Mouse (Mus musculus): ENCODE measurements at regions not wholly inside any gene's neighbourhood (a gene's known extent, or its start where the extent isn't known, plus 50 kb on each side); places are given as distances from the start of the nearest gene placed in this dataset.
"Not testable (repeated sequence)": the region's sequence is repeated elsewhere in the genome, so short reads cannot be mapped to it uniquely, and the experiment has no call there.

DNA sequence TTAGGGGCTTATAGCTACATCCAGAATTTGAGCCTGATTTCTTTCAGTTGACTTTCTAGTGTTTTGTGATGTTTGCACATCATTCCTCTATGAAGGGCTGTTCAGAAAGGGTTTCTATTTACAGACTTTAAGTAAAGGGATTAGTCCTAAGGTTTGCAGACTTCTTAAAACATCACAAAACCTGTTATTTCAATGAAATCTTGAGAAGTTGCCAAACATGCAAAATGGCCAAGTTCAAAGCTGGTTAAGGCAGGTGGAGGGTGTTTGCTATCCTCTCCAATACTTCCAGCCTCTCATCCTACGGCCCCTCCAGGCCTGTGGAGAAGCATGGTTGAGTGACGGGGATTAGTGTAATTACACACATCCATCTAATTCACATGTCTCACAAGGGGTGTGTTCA, 136.6 kb downstream of the Phlda1 start:
- no peak overlapping the region for H3K27ac ChIP-seq (ENCODE audit: low read length)
- no peaks in the 10 kb centered on the region for H3K9me3 ChIP-seq (replicated peaks; ENCODE audit: control insufficient read depth, low read length)
- no peak overlapping the region for H3K4me3 ChIP-seq (ENCODE audit: low read depth, low read length)
- no peak for ATAC-seq (ENCODE audit: low read depth)
- no peak overlapping the region for H3K4me2 ChIP-seq (ENCODE audit: low read depth, low read length)
- no peaks in the 10 kb centered on the region for H3K36me3 ChIP-seq (ENCODE audit: control insufficient read depth, insufficient read depth)
- H3K27me3 ChIP-seq (ENCODE audit: control insufficient read depth, insufficient read depth, low read depth, low read length), result no peaks in the 10 kb centered on the region
- WGBS (ENCODE audit: insufficient replicate concordance), result 71% methylated on average over 2 of the region's 2 CpGs
- no peak overlapping the region for H3K9ac ChIP-seq (ENCODE audit: low read depth, low read length)
- H3K4me1 ChIP-seq (ENCODE audit: control insufficient read depth, low read depth, low read length), result no peaks in the 10 kb centered on the region

DNA sequence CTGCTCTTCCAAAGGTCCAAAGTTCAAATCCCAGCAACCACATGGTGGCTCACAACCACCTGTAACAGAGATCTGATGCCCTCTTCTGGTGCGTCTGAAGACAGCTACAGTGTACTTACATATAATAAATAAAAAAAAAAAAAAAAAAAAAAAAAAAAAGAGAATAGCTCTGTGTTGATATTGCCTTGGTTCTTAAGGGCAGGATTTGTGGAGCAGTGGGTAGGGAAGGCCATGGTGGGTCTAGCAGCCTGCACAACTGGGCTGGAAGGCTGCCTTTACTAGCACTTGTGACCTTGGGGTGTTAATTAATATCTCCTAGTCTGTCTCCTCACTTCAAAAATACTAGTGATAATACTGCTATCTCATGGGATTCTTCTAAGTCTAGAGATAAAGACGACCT, 147.7 kb downstream of the Phlda1 start:
- 25% methylated on average over 1 of the region's 2 CpGs for WGBS (ENCODE audit: insufficient replicate concordance)
- H3K9ac ChIP-seq (ENCODE audit: low read depth, low read length); H3K27me3 ChIP-seq (ENCODE audit: control insufficient read depth, insufficient read depth, low read depth, low read length); H3K27ac ChIP-seq (ENCODE audit: low read length); H3K4me1 ChIP-seq (ENCODE audit: control insufficient read depth, low read depth, low read length); H3K36me3 ChIP-seq (ENCODE audit: control insufficient read depth, insufficient read depth); H3K9me3 ChIP-seq (replicated peaks; ENCODE audit: control insufficient read depth, low read length); H3K4me3 ChIP-seq (ENCODE audit: low read depth, low read length); ATAC-seq (ENCODE audit: low read depth); H3K4me2 ChIP-seq (ENCODE audit: low read depth, low read length): not testable (repeated sequence)

DNA sequence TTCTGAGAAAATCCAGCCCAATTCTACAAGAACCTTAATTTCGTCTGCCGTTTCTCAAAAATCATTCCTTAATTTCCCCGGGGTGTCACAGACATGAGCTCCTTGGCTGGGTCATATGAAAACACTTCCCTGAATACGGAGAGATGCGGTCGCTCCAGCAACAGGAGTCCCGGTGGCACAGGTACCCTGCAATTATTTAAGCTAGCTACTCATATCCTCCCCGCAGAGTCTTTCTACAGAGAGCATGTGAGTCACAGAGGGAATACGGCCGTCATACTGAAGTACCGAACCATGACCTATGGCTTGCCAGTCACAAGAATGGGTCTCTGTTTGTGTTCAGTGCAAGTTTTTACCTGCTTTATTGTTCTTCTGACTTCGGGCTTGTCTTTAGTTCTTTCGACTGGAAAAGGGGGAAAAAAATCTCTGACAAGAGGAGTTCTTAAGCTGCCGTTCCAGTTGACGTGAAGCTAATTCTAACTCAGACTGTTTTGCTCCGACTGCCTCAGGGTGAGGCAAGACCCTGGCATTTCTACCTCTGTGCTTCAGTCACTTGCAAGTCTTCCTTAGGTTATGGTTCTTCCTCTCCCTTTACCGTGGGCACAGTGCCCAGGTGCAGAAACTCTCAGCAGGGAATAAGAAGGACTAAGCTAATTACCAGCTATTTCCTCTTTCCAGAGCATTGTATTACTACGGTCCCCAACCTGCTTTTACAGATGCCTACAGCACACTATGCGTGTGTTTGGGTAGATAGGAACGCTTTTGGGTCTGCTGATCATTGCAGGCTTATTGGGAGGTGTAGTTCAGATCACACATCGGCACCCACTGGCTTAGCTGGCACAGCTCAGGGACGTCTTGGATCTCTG, 148.5 kb downstream of the Phlda1 start:
- no peak overlapping the region for H3K4me3 ChIP-seq (ENCODE audit: low read depth, low read length)
- no peaks in the 10 kb centered on the region for H3K27me3 ChIP-seq (ENCODE audit: control insufficient read depth, insufficient read depth, low read depth, low read length)
- no peak for ATAC-seq (ENCODE audit: low read depth)
- no peaks in the 10 kb centered on the region for H3K9me3 ChIP-seq (replicated peaks; ENCODE audit: control insufficient read depth, low read length)
- H3K36me3 ChIP-seq (ENCODE audit: control insufficient read depth, insufficient read depth), result no peaks in the 10 kb centered on the region
- no peak overlapping the region for H3K27ac ChIP-seq (ENCODE audit: low read length)
- H3K4me1 ChIP-seq (ENCODE audit: control insufficient read depth, low read depth, low read length), result no peaks in the 10 kb centered on the region
- WGBS (ENCODE audit: insufficient replicate concordance), result 71% methylated on average over 22 of the region's 22 CpGs
- H3K9ac ChIP-seq (ENCODE audit: low read depth, low read length), result no peak overlapping the region
- H3K4me2 ChIP-seq (ENCODE audit: low read depth, low read length), result no peak overlapping the region

DNA sequence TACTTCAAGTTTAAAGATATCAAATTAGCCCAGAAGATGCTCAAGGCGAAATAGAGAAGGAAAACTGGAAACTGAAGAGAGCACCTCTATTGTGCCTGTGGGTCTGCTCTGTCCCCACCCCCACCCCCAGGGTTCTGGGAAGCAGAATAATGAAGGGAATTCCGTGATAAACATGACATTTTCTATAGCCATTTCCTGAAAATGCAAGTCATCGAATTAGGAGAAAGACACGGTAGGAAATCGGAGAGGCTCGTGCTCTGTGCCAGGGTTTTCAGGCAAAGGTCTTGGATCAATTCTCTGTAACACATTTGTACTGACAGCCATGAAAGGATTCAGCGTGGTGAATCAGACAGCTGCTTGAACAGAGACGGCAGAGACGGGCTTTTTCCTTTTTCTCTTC, 152.7 kb downstream of the Phlda1 start:
- ATAC-seq (ENCODE audit: low read depth), result no peak
- 57% methylated on average over 9 of the region's 9 CpGs for whole genome bisulfite sequencing (ENCODE audit: insufficient replicate concordance)
- no peak overlapping the region for H3K4me2 ChIP-seq (ENCODE audit: low read depth, low read length)
- H3K9me3 ChIP-seq (replicated peaks; ENCODE audit: control insufficient read depth, low read length), result no peaks in the 10 kb centered on the region
- H3K4me1 ChIP-seq (ENCODE audit: control insufficient read depth, low read depth, low read length), result no peaks in the 10 kb centered on the region
- H3K4me3 ChIP-seq (ENCODE audit: low read depth, low read length), result no peak overlapping the region
- H3K27ac ChIP-seq (ENCODE audit: low read length), result no peak overlapping the region
- no peaks in the 10 kb centered on the region for H3K27me3 ChIP-seq (ENCODE audit: control insufficient read depth, insufficient read depth, low read depth, low read length)
- no peaks in the 10 kb centered on the region for H3K36me3 ChIP-seq (ENCODE audit: control insufficient read depth, insufficient read depth)
- H3K9ac ChIP-seq (ENCODE audit: low read depth, low read length), result no peak overlapping the region

DNA sequence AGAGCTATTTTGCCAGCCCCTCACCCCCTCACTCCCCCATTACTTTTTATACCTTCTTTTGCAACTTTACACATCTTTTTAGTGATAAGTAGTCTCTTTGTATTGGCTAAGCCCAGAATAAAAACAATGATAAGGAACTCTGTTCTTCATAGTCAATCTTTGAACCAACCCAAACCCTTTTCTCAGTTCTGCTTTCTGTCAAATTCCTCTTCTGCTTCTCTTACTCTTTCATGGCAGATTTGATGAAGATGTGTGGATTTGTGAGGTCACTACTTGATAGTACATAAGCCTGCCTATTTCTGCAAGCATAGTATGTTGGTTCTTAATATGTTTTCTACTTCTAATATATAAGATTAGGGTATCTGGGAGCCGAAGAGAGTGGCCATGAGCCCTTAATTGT, 156.6 kb downstream of the Phlda1 start:
- Histone ChIP-seq H3K4me3 (ENCODE audit: low read depth, low read length) (no peak overlapping the region), H3K27ac (ENCODE audit: low read length) (no peak overlapping the region), H3K27me3 (ENCODE audit: control insufficient read depth, insufficient read depth, low read depth, low read length) (no peaks in the 10 kb centered on the region), H3K4me2 (ENCODE audit: low read depth, low read length) (no peak overlapping the region), H3K9me3 (replicated peaks; ENCODE audit: control insufficient read depth, low read length) (no peaks in the 10 kb centered on the region), H3K9ac (ENCODE audit: low read depth, low read length) (no peak overlapping the region), H3K4me1 (ENCODE audit: control insufficient read depth, low read depth, low read length) (no peaks in the 10 kb centered on the region), H3K36me3 (ENCODE audit: control insufficient read depth, insufficient read depth) (no peaks in the 10 kb centered on the region)
- 42% methylated on average over 1 of the region's 1 CpGs for WGBS (ENCODE audit: insufficient replicate concordance)
- ATAC-seq (ENCODE audit: low read depth), result no peak

DNA sequence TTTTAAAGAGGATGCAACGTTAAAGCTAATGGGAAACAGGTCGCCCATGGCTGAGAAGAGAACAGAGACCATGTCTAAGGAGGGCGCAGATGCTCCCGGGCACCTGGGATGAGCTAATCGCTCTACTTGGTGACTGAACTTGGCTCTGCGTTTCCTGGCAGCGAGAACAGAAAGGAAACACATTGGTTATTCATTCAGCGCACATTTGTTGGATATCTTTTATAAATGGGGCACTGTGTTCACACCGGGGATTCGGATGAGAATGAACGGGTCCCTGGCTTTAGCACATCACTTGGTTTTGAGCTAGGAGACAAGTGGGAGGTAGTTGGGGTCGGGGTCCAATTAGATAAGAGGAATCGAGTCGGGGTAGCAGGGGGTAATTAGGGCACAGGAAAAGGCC, 159.7 kb downstream of the Phlda1 start:
- H3K4me3 ChIP-seq (ENCODE audit: low read depth, low read length), result no peak overlapping the region
- no peak for ATAC-seq (ENCODE audit: low read depth)
- H3K4me2 ChIP-seq (ENCODE audit: low read depth, low read length), result no peak overlapping the region
- no peaks in the 10 kb centered on the region for H3K36me3 ChIP-seq (ENCODE audit: control insufficient read depth, insufficient read depth)
- no peaks in the 10 kb centered on the region for H3K27me3 ChIP-seq (ENCODE audit: control insufficient read depth, insufficient read depth, low read depth, low read length)
- no peaks in the 10 kb centered on the region for H3K4me1 ChIP-seq (ENCODE audit: control insufficient read depth, low read depth, low read length)
- whole genome bisulfite sequencing (ENCODE audit: insufficient replicate concordance), result 68% methylated on average over 14 of the region's 14 CpGs
- H3K9me3 ChIP-seq (replicated peaks; ENCODE audit: control insufficient read depth, low read length), result no peaks in the 10 kb centered on the region
- no peak overlapping the region for H3K9ac ChIP-seq (ENCODE audit: low read depth, low read length)
- H3K27ac ChIP-seq (ENCODE audit: low read length), result no peak overlapping the region

DNA sequence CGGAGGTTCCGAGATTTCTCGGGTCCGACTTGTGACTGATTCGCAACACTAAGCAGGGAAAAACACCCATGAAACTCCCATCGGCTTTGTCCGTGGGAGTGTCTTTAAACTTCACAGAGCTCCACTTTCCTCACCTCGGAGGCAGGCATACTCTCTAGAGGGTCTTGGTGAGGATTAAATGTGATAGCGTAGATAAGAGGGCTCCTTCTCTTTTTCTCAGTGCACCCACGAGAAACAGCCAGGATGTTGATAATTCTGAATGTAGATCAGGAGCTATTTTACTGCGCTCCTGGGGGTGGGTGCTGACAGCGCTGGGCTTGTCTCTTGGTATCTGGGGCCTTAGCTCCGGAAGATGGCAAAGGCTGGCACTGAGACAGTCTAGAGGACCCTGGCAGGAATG, 160.9 kb downstream of the Phlda1 start:
- Histone ChIP-seq H3K4me3 (ENCODE audit: low read depth, low read length) (no peak overlapping the region), H3K27ac (ENCODE audit: low read length) (no peak overlapping the region), H3K9ac (ENCODE audit: low read depth, low read length) (no peak overlapping the region), H3K4me2 (ENCODE audit: low read depth, low read length) (no peak overlapping the region), H3K9me3 (replicated peaks; ENCODE audit: control insufficient read depth, low read length) (no peaks in the 10 kb centered on the region), H3K36me3 (ENCODE audit: control insufficient read depth, insufficient read depth) (no peaks in the 10 kb centered on the region), H3K4me1 (ENCODE audit: control insufficient read depth, low read depth, low read length) (no peaks in the 10 kb centered on the region), H3K27me3 (ENCODE audit: control insufficient read depth, insufficient read depth, low read depth, low read length) (no peaks in the 10 kb centered on the region)
- ATAC-seq (ENCODE audit: low read depth), result no peak
- 61% methylated on average over 13 of the region's 13 CpGs for WGBS (ENCODE audit: insufficient replicate concordance)

DNA sequence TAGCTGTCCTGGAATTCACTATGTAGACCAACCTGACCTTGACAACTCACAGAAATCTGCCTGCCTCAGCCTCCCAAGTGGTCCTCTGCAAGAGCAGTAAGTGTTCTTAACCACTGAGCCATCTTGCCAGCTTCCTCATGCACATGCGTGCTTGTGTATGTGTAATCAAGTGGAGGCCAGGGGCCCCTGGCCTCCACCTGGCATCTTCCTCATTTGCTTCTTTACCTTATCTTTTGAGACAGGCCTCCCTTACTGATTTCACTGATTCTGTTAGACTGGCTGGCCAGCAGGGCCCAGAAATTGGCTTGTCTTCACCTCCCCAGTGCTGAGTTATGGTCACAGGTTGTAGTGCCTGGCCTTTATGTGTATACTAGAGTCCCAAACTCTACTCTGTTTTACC, 162.6 kb downstream of the Phlda1 start:
- Histone ChIP-seq H3K4me1 (ENCODE audit: control insufficient read depth, low read depth, low read length) (no peaks in the 10 kb centered on the region), H3K4me2 (ENCODE audit: low read depth, low read length) (no peak overlapping the region), H3K27me3 (ENCODE audit: control insufficient read depth, insufficient read depth, low read depth, low read length) (no peaks in the 10 kb centered on the region), H3K27ac (ENCODE audit: low read length) (no peak overlapping the region), H3K36me3 (ENCODE audit: control insufficient read depth, insufficient read depth) (no peaks in the 10 kb centered on the region), H3K9ac (ENCODE audit: low read depth, low read length) (no peak overlapping the region), H3K9me3 (replicated peaks; ENCODE audit: control insufficient read depth, low read length) (no peaks in the 10 kb centered on the region), H3K4me3 (ENCODE audit: low read depth, low read length) (no peak overlapping the region)
- 13% methylated on average over 1 of the region's 1 CpGs for WGBS (ENCODE audit: insufficient replicate concordance)
- peak; percentile 47 for ATAC-seq (ENCODE audit: low read depth)

DNA sequence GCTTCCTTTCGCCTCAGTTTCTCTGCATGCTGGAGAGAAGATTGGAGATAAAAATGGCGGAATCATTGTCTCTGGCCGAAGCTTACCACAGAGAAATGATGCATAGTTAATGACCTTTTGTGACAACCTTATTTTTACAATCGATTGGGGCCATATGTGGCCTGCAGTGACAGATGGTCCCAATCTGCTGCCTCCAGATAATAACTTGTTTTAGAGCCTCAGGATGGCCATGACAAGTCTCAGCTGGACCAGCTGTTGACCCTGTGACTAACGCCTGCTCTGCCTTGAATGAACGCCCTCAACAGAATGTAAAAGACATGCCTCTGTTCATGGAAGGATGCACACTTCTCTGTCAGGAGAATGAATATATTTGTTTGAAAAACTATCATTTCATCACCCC, 163.6 kb downstream of the Phlda1 start:
- H3K36me3 ChIP-seq (ENCODE audit: control insufficient read depth, insufficient read depth), result no peaks in the 10 kb centered on the region
- H3K4me2 ChIP-seq (ENCODE audit: low read depth, low read length), result no peak overlapping the region
- no peak overlapping the region for H3K9ac ChIP-seq (ENCODE audit: low read depth, low read length)
- no peaks in the 10 kb centered on the region for H3K27me3 ChIP-seq (ENCODE audit: control insufficient read depth, insufficient read depth, low read depth, low read length)
- H3K27ac ChIP-seq (ENCODE audit: low read length), result no peak overlapping the region
- 35% methylated on average over 6 of the region's 6 CpGs for WGBS (ENCODE audit: insufficient replicate concordance)
- ATAC-seq (ENCODE audit: low read depth), result no peak
- no peak overlapping the region for H3K4me3 ChIP-seq (ENCODE audit: low read depth, low read length)
- H3K9me3 ChIP-seq (replicated peaks; ENCODE audit: control insufficient read depth, low read length), result no peaks in the 10 kb centered on the region
- no peaks in the 10 kb centered on the region for H3K4me1 ChIP-seq (ENCODE audit: control insufficient read depth, low read depth, low read length)

Measured in liver, embryonic 16.5 days (tissue).